Mouse (Mus musculus) forebrain, embryonic 14.5 days (tissue): ENCODE measurements around the gene Hsf5. TPM values are rescaled to one million over a fixed set of nuclear protein-coding genes. Genes with fewer than 3 reads are reported as not detected.

Experiments
- ATAC-seq: fragments of 200-750 bp; cut with Nextera tagmentation; 2 replicates; pipeline ENCODE4 v1.8.0; 2017; ENCODE audit warnings: mild to moderate bottlenecking, moderate library complexity
- DNase-seq: peaks from one replicate; pipeline ENCODE4 v3.0.0-alpha.2; 2015; ENCODE audit warnings: low spot score
- H3K27ac ChIP-seq: fragments of 300-500 bp; sonication (generic); 2 replicates; pipeline ENCODE4 v1.5.1; 2014; ENCODE audit warnings: low read depth, mild to moderate bottlenecking, control low read depth, low read length, moderate library complexity
- H3K27me3 ChIP-seq: fragments of 300-500 bp; sonication (generic); replicated peaks from 2 replicates; pipeline ENCODE4 v1.6.1; 2014; ENCODE audit warnings: low read length, control low read depth, mixed read lengths; ENCODE audit not compliant: control insufficient read depth, insufficient read depth
- H3K36me3 ChIP-seq: fragments of 300-500 bp; sonication (generic); 2 replicates; pipeline ENCODE4 v1.6.1; 2014; ENCODE audit warnings: low read length, control low read depth; ENCODE audit not compliant: control insufficient read depth, insufficient read depth
- H3K4me1 ChIP-seq: fragments of 300-500 bp; sonication (generic); 2 replicates; pipeline ENCODE4 v1.6.1; 2014; ENCODE audit warnings: antibody characterized with exemption, low read length, control low read depth; ENCODE audit not compliant: control insufficient read depth, insufficient read depth
- H3K4me2 ChIP-seq: fragments of 300-500 bp; sonication (generic); 2 replicates; pipeline ENCODE4 v1.6.1; 2014; ENCODE audit warnings: mild to moderate bottlenecking, control low read depth, low read length
- H3K4me3 ChIP-seq: fragments of 300-500 bp; sonication (generic); 2 replicates; pipeline ENCODE4 v1.5.1; 2014; ENCODE audit warnings: low read depth, low read length, control low read depth
- H3K9ac ChIP-seq: fragments of 300-500 bp; sonication (generic); 2 replicates; pipeline ENCODE4 v1.6.1; 2014; ENCODE audit warnings: mild to moderate bottlenecking, low read length, control low read depth, moderate library complexity
- H3K9me3 ChIP-seq: fragments of 300-500 bp; sonication (generic); replicated peaks from 2 replicates; pipeline ENCODE4 v1.6.1; 2016; ENCODE audit warnings: low read length, control low read depth, mixed read lengths; ENCODE audit not compliant: control insufficient read depth
- WGBS: fragments of 180-500 bp; shearing (Covaris S2); extraction: QIAGEN DNeasy Blood & Tissue Kit; methylation state at CpG from one replicate; pipeline ENCODE4 v1.1.7; 2014; 5-methylcytosine and 5-hydroxymethylcytosine counted together
- polyA plus RNA-seq: library from polyadenylated mRNA; unstranded; fragments of >200 nt; fragmentation: Nextera tagmentation; extraction: Ambion mirVana; gene quantifications from 2 replicates; pipeline ENCODE4 v1.2.1, GENCODE M21; 2014

Hsf5 gene
- 0.33 and 0.36 TPM in 2 replicates for polyA plus RNA-seq

GRCm38 (mm10) chr11:87616790-87617474 is at the start of gene Hsf5:
Hsf5 (plus strand) TSS chr11:87617164.
- Histone ChIP-seq H3K27me3 (no peaks in the 10 kb centered on the region), H3K27ac (no peak within 1 kb of the TSS), H3K4me3 (no peak within 1 kb of the TSS), H3K9ac (no peak within 1 kb of the TSS), H3K4me1 (no peaks in the 10 kb centered on the region), H3K36me3 (peaks cover 74% of the 10 kb centered on the region), H3K4me2 (no peak within 1 kb of the TSS), H3K9me3 (peaks cover 4% of the 10 kb centered on the region; the same call in 1 of the 2 replicates)
- ATAC-seq: no peak
- WGBS: 92% methylated on average over 69 of the region's 69 CpGs
- DNase-seq: no peak

- Histone ChIP-seq H3K4me2 (no peak within 1 kb of the TSS), H3K9ac (no peak within 1 kb of the TSS), H3K9me3 (no peaks in the 10 kb centered on the region), H3K27me3 (no peaks in the 10 kb centered on the region), H3K27ac (no peak within 1 kb of the TSS), H3K4me3 (no peak within 1 kb of the TSS), H3K4me1 (no peaks in the 10 kb centered on the region), H3K36me3 (no peaks in the 10 kb centered on the region)
- ATAC-seq (no peak), DNase-seq (no peak)
- whole genome bisulfite sequencing: 81% methylated on average over 7 of the region's 7 CpGs
Measured at GRCm38 (mm10) chr11:87568255-87568953, 48.6 kb upstream of the Hsf5 start, which contains the start of gene Sept4. Sept4 (plus strand) TSS chr11:87568903.

- no peak overlapping the region for H3K4me3 ChIP-seq
- no peaks in the 10 kb centered on the region for H3K9me3 ChIP-seq
- no peaks in the 10 kb centered on the region for H3K27me3 ChIP-seq
- DNase-seq (no peak), ATAC-seq (no peak)
- no peak overlapping the region for H3K27ac ChIP-seq
- WGBS: 73% methylated on average over 5 of the region's 5 CpGs
- H3K9ac ChIP-seq: no peak overlapping the region
- H3K36me3 ChIP-seq: no peaks in the 10 kb centered on the region
- no peaks in the 10 kb centered on the region for H3K4me1 ChIP-seq
- no peak overlapping the region for H3K4me2 ChIP-seq
Measured at GRCm38 (mm10) chr11:87570743-87571142, 46.2 kb upstream of the Hsf5 start.

- Histone ChIP-seq H3K36me3 (no peaks in the 10 kb centered on the region), H3K4me3 (no peak overlapping the region), H3K9me3 (no peaks in the 10 kb centered on the region), H3K4me1 (no peaks in the 10 kb centered on the region), H3K27ac (no peak overlapping the region), H3K9ac (no peak overlapping the region), H3K27me3 (no peaks in the 10 kb centered on the region), H3K4me2 (no peak overlapping the region)
- no peak for DNase-seq
- ATAC-seq: no peak
- 88% methylated on average over 1 of the region's 1 CpGs for WGBS
Measured at GRCm38 (mm10) chr11:87571361-87571950, 45.5 kb upstream of the Hsf5 start.

GRCm38 (mm10) chr11:87573751-87574150 is 43.2 kb upstream of the Hsf5 start:
- no peak for ATAC-seq
- no peaks in the 10 kb centered on the region for H3K36me3 ChIP-seq

DNA sequence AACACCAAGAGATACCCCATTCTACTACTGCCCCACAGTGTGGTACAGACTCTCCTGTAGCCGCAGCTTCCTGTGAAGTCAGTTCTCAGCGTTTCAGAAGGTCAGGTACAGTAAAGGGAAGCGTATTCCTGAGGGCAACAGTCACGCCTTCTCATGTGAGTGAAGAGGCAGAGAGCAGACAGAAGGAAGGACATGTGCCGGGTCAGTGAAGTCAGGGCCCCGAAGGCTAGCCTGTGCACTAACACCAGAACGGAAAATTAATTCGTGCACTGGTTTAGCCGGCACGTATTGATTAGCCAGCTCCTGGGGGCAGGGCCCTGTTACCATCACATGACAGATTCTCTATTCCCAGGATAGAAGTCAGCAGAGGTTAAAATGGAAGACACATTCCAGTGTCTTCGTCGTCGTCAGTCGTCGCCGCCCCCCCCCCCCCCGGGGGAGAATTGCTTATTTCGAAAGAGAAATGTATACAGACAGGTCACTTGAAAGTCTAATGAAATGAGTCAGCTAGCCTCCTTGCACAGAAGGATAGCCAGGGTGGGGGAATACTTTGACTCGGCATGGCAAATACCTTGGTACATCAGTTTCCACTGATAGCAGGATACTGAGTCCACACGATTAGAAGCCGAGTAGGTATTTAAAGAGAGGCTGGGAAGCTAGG is 42.3 kb upstream of the Hsf5 start:
- 0 out of 2 replicates have a peak, but pooled peaks cover 8% of the 10 kb centered on the region for H3K4me1 ChIP-seq
- no peak overlapping the region for H3K9ac ChIP-seq
- no peaks in the 10 kb centered on the region for H3K36me3 ChIP-seq
- H3K9me3 ChIP-seq: no peaks in the 10 kb centered on the region
- no peak overlapping the region for H3K4me3 ChIP-seq
- H3K27me3 ChIP-seq: no peaks in the 10 kb centered on the region
- DNase-seq (no peak), ATAC-seq (no peak)
- WGBS: 81% methylated on average over 21 of the region's 21 CpGs
- H3K27ac ChIP-seq: no peak overlapping the region
- no peak overlapping the region for H3K4me2 ChIP-seq

More at GRCm38 (mm10) chr11:87573751-87574150, 43.2 kb upstream of the Hsf5 start:
- Histone ChIP-seq H3K9me3 (no peaks in the 10 kb centered on the region), H3K4me1 (0 out of 2 replicates have a peak, but pooled peaks cover 8% of the 10 kb centered on the region), H3K4me3 (no peak overlapping the region), H3K9ac (no peak overlapping the region), H3K4me2 (no peak overlapping the region), H3K27me3 (no peaks in the 10 kb centered on the region), H3K27ac (no peak overlapping the region)
- no peak for DNase-seq
- 81% methylated on average over 7 of the region's 7 CpGs for WGBS

DNA sequence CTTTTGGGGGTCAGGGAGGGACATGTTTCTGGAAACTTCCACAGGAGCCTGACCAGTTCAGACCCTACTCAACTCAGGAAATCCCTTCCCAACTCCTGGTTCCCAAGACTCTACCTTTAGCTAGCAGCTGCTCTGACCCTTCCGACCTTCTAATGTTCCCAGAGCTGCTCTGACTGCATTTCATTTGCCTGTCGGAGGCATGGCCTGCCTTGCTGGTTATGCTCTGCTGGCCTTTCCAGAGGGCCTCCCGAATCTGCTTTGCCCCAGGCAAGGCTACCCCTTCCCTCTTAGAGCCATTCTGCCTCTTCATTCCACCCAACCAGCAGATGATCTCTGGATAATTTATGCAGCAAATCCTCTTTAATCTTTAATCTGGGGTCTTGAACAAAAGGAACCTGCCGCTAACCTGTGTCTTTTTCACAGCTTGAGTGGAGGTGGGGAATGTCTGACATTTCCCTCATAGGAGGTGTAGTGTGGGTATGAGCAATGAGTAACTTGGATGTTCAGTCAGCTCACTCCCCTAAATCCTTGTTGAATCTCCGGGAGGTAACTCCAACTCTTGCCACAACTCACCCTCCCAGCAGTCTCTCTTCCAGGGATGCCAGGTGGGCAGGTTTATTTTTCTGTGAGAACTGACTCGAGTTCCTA is 39.2 kb upstream of the Hsf5 start:
- DNase-seq (no peak), ATAC-seq (no peak)
- no peaks in the 10 kb centered on the region for H3K36me3 ChIP-seq
- H3K4me2 ChIP-seq: peak overlapping the region; percentile 72
- 12% methylated on average over 6 of the region's 6 CpGs for WGBS
- H3K9ac ChIP-seq: peak overlapping the region; percentile 61
- H3K27me3 ChIP-seq: no peaks in the 10 kb centered on the region
- 0 out of 2 replicates have a peak, but pooled peaks cover 8% of the 10 kb centered on the region for H3K4me1 ChIP-seq
- H3K4me3 ChIP-seq: peak overlapping the region; percentile 42
- no peaks in the 10 kb centered on the region for H3K9me3 ChIP-seq
- no peak overlapping the region for H3K27ac ChIP-seq

DNA sequence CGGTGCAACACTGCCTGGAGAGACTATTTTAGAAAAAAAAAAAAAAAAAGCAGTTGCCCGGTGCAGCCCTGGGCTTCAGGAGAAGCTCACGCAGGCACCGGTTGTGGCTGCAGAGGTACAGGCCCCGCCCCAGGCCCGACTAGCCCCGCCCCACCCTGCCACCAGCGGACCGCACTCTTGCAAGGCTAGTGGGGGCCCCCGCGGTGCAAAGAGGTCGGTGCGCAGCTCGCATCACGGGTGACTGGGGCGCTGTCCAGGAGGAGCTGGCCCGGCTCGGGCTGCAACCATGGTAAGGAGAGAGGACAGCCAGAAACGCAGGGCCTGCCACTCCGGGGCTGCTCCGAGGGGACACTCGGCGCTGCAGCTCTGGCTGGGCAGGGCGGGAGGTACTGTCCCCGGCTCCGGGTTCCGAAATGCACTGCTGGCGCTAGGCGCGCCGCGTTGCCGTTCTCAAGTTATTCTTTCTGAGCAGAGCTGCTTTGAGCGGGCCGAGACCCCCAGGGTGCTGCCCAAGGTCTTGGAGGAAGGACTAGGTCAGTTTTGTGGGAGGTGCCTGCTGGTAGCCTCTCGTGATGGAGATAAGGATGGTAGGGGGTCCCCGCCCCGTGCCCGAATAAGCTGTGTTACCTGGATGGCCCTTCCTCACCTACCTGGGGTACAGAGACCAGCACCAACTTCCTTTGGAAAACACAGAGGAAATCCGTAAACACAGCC is 38.6 kb upstream of the Hsf5 start:
- 0 out of 2 replicates have a peak, but pooled peaks cover 8% of the 10 kb centered on the region for H3K4me1 ChIP-seq
- peak; percentile 49 for DNase-seq
- H3K27me3 ChIP-seq: no peaks in the 10 kb centered on the region
- peak overlapping the region; percentile 61 for H3K9ac ChIP-seq
- WGBS: under 1% methylated on average over 40 of the region's 40 CpGs
- no peaks in the 10 kb centered on the region for H3K9me3 ChIP-seq
- peak overlapping the region; percentile 72 for H3K4me2 ChIP-seq
- no peak overlapping the region for H3K27ac ChIP-seq
- H3K36me3 ChIP-seq: no peaks in the 10 kb centered on the region
- peak overlapping the region; percentile 42 for H3K4me3 ChIP-seq
- peak; percentile 87 for ATAC-seq
